In the genomic region with DNA sequence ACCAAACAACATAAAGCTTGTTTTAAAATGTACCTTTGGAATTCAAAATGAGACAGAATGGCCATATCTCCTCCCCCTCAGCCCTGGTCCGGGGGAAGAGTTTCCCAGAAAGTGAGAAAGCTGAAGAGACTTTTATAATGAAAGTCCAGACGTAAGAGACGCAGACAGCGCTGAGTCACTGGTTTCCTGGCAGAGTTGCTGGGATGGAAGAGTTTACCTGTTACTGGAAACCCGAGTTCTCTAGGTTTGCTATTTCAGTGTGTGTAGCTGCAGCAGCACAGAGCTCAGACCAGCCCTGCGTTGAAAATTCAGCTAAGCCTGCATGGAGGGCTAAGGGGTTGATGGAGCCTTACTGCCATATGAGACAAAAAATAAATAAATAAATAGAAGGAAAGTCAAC, we compare ENCODE assay signal across 32 mouse cellular contexts. TPM values are rescaled to one million over a fixed set of nuclear protein-coding genes. Genes with fewer than 3 reads are reported as not detected.
DNase-seq lines count a peak whose midpoint lies in the region; TF ChIP-seq lines count a peak whose summit lies in the region.
"Had no signal": no experiment of that assay in that cellular context is flagged by ENCODE, and none has a peak within 500 bp of the region (broad histone marks: within the 10 kb centered on the region; RNA-seq: fewer than 3 reads in every experiment).

No protein-coding gene starts in this region.

- peak overlapping the region; percentile 48 for H3K4me3 ChIP-seq in gastrocnemius, adult 2 months
- H3K4me3 ChIP-seq: embryonic facial prominence, embryonic 12.5 days; erythroblast, embryonic 14.5 days; forebrain, embryonic 12.5 days; hindbrain, embryonic 13.5 days; midbrain, embryonic 12.5 days; myocyte; neural tube, embryonic 12.5 days had no signal

- peak; percentile 52 for DNase-seq in gastrocnemius, adult 2 months
- DNase-seq in gastrocnemius, postnatal 25 days: no peak
- peak; percentile 54 for DNase-seq in right cerebral cortex, adult 18-20 months
- DNase-seq in right cerebral cortex, postnatal 10 days (ENCODE audit: low spot score in 2 of 2): no peak
- DNase-seq in NIH3T3 (ENCODE audit: low read depth): peak; percentile 70
- peak; percentile 59 for DNase-seq in skeletal muscle tissue, adult 2 months (ENCODE audit: low read depth, low spot score)
- DNase-seq in kidney, postnatal 25 days: no peak
- DNase-seq: adrenal gland, postnatal 10 days; cerebellum, adult 11 months; cerebellum, adult 9-10 months; cerebellum, postnatal 36 days; forebrain, postnatal 0 days; heart, adult 11 months; heart, postnatal 4 days; kidney, adult 8-10 months; layer of hippocampus, postnatal 36 days; liver; lung, adult 2 months; lung, postnatal 10 days; thymus, adult 18-20 months; thymus, postnatal 36 days had no signal

- H3K27ac ChIP-seq in gastrocnemius, adult 2 months: peak overlapping the region; percentile 79
- H3K27ac ChIP-seq: embryonic facial prominence, embryonic 12.5 days; forebrain, embryonic 12.5 days; hindbrain, embryonic 13.5 days; kidney, postnatal 0 days; liver, embryonic 14.5 days; macrophage; midbrain, embryonic 12.5 days; neural tube, embryonic 12.5 days had no signal

- TF ChIP-seq CTCF in gastrocnemius, adult 2 months (IDR thresholded peaks at IDR 0.05): no peak

- intact Hi-C loops in gastrocnemius, adult 2 months (cut with DNase I): no loop called here

RNA-seq across cellular contexts. Expression of a gene that starts 6.0 kb away (rescaled TPM):
- total RNA-seq in gastrocnemius, adult 2 months (2021): not detected
- total RNA-seq in gastrocnemius, postnatal 25 days (2021): not detected
- total RNA-seq: midbrain, postnatal 0 days had no signal

Comparison
In these comparisons a context has a peak if more than half of its experiments do, and no peak if none do; other contexts are left out.
1. DNase-seq: peak in gastrocnemius, adult 2 months (single experiment), right cerebral cortex, adult 18-20 months (single experiment), NIH3T3 (single experiment) and skeletal muscle tissue, adult 2 months (single experiment); none in gastrocnemius, postnatal 25 days (single experiment), right cerebral cortex, postnatal 10 days (0 of 2) and kidney, postnatal 25 days (0 of 2).